Mouse (Mus musculus): ENCODE measurements around the gene Pitpnm3.
"Not testable (repeated sequence)": the region's sequence is repeated elsewhere in the genome, so short reads cannot be mapped to it uniquely, and the experiment has no call there.

The Pitpnm3 gene

DNA sequence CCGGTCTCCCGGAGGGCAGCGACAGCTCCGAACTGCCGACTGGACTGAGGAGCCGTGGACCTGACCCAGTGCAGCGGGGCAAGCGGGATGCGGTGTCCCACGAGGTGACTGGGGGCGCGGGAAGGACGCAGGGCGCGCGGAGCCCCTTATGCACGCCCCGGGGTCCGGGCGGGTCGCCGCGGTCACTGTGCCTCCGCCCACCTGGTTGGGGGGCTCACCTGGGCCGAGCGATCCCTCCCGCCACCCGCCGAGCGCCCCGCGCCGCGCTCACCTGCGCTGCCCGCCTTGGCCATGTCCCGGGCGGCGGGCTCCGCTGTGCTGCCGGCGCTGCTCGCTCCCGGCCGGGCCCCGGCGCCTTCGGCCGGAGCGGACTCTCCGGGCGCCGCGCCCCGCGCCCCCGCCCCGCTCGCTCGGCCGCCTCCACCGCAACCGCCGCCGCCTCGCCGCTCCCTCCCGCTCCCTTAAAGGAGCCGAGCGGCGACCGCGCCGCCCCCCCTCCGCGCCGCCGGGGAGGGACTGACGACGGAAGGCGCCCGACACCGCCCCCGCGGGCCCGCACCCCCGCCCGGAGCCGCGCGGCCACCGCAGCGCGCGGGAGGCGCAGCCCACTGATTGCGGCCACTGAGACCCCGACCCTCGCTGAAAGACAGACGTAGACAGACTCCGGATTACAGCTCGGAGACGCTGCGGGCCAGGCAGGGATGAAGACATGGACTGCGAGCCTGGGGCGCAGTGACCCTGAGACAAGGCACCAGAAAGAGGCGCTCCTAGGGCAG is at the start of gene Pitpnm3:
Pitpnm3 (minus strand) TSS at position 396 of the 776 bp plus-strand sequence.
- no peak for DNase-seq (ENCODE audit: extremely low spot score, low read depth, low spot score)

DNA sequence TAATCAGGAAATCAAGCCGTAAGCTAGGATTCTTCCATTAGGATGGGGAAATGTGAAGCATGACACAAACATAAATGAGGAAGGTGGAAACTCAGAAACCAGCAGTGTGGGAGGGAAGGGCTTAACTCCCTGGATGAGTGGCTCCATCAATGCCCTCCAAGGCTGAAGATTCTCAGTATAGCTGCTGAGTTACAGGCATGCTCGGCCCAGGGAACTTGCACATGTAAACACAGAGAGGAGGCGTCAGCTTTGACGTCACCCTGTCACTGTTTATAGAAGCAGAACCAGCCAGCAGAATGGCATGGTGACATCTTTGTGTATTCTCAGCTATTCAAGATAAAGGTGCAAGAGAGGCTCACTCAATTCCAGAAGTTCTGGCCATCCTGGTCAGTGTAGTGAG is 48.7 kb upstream of the Pitpnm3 start:
- DNase-seq (ENCODE audit: extremely low spot score, low read depth, low spot score) = no peak

DNA sequence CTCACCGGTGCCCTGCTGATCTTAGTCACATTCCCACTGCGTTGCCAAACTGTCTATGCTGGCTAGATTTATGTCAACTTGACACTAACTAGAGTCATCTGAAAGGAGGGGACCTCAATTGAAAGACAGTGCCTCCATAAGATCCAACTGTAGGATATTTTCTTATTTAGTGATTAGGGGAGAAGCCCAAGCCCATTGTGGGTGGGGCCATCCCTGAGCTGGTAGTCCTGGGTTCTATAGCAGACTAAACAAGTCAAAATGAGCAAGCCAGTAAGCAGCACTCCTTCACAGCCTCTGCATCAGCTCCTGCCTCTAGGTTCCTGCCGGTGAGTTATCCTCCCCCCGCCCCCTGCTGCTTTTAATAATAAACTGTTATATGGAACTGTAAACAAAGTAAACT is 45.6 kb upstream of the Pitpnm3 start:
- no peak for DNase-seq (ENCODE audit: extremely low spot score, low read depth, low spot score)

DNA sequence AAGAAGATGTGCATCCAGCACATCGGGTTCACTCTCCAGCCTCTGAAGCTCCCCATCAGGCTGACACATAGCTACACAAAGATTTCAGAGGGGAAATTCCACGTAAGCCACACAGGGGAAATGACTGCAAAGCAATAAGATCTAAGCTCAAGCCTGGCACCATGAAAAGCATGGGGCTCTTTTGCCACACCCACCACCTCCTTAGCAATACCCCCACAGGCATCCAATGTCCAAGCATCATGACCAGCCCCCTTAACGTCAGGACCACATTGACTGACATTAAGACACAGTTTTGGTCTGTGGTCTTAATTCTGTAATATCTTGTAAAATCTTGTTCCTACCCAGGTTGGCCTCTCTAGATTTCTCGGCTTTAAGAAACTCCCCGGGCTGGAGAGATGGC is 45.0 kb upstream of the Pitpnm3 start:
- DNase-seq (ENCODE audit: extremely low spot score, low read depth, low spot score) = no peak

GRCm38 (mm10) chr11:72176553-72176952 is 41.0 kb upstream of the Pitpnm3 start:
- DNase-seq (ENCODE audit: extremely low spot score, low read depth, low spot score) = no peak

- DNase-seq (ENCODE audit: extremely low spot score, low read depth, low spot score) = no peak
Measured at GRCm38 (mm10) chr11:72175966-72176365, 40.4 kb upstream of the Pitpnm3 start.

DNA sequence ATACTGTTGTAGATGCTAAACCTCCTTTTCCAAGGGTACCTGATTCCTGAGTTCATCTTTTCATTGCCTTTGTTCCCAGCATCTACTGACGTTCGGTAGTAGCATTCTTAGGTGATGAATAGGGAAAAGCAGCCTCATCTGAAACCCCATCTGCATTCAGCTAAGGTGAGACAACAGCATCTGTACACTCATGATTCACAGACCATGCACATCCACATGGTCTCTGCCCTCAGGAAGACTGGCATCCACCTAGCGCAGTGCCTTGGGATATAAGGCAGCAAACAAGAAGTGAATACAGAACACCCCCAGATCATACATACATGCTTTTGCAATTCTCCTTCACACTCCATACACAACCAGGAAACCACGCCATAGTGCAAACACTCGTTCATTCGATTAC is 39.1 kb upstream of the Pitpnm3 start:
- no peak for DNase-seq (ENCODE audit: extremely low spot score, low read depth, low spot score)

DNA sequence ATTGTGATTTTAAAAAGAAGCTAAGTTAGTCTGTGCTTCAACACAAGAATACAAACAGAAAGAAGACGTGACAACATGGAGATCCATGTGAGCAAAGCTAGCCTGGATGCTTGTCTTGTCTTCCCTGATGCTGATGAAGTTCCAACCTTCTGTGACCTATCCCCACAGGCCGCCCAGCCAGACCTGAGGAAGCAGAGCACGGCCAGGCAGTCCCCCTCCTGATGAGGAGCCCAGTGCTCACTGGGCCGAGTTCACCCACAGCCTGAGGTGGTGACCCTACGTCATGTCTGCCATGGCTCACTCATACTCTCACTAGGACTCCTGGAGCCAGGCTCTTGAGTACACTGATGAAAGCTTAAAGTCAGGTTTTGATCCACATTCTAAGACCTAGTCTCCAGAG is 37.9 kb upstream of the Pitpnm3 start:
- no peak for DNase-seq (ENCODE audit: extremely low spot score, low read depth, low spot score)

- DNase-seq (ENCODE audit: extremely low spot score, low read depth, low spot score) = not testable (repeated sequence)
Measured at GRCm38 (mm10) chr11:72171906-72172305, 36.3 kb upstream of the Pitpnm3 start.

DNA sequence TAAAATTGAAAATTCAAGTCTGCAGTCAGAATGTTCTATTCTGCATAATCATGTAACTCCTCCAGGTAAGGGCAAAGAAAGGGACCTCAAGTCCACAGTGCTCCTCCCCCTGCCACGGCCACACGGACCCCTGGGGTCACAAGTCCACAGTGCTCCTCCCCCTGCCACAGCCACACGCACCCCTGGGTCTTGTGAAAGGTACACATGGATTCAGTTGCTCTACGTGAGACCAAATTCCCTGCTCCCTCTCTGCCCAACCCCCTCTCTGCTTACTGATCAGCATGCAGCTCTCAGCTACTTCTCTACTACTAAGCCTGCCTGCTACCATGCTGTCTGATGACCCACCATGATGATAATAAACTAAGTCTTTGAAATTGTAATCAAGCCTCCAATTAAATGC is 34.3 kb upstream of the Pitpnm3 start:
- no peak for DNase-seq (ENCODE audit: extremely low spot score, low read depth, low spot score)

DNA sequence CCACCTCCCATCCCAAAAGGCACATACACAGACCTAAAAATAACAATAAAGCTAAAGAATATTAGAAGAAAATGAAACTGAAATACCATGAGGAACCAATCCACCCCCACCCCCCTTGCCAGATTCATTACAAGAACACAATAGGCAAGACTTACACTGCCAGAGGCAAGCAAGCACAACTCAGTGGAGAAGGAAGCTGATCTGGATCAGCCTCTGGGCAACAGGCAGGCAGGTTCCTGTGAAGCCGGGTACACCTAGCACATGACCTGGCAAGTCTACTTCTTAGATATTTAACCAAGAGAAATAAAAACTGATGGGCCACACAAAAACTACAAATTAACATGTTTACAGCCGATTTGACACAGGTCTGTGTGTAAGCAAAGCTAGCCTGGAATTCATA is 27.6 kb upstream of the Pitpnm3 start:
- no peak for DNase-seq (ENCODE audit: extremely low spot score, low read depth, low spot score)

GRCm38 (mm10) chr11:72156624-72157023 is 21.0 kb upstream of the Pitpnm3 start:
- no peak for DNase-seq (ENCODE audit: extremely low spot score, low read depth, low spot score)

- no peak for DNase-seq (ENCODE audit: extremely low spot score, low read depth, low spot score)
Measured at GRCm38 (mm10) chr11:72155981-72156428, 20.4 kb upstream of the Pitpnm3 start.

- no peak for DNase-seq (ENCODE audit: extremely low spot score, low read depth, low spot score)
Measured at GRCm38 (mm10) chr11:72155186-72155980, 19.8 kb upstream of the Pitpnm3 start.

DNA sequence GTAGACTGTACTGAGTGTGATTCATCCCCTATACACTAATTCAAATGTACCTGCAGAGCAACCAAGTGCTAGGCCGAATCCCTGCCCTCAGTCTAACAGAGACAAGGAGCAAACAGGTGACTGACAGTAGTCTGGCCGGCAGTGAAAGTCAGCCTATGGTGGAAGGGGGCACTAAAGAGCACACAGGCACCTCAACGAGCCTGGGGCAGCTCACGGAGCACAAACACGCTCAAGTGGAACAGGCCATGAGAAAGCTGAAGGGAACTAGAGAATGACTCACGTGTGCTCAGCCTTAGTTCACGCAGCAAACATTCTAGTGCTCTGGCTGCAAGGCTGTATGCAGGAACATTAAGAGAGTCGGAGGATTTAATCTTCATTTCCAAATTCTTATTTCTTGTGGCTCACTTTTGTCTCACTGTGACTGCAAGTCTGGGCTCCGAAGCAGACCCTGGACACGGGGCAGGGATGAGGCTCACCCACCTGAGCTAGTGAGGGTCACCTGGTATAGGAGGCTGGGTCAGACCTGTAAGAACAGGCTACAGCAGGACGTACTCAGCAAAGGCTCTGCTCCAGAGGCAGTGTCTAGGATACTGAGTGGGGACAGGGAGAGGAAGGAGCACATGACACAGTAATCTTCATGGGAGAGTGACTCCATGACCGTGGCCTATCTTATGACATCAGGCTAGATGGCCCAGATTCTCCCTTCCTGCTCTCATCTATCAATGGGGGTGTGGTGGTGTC is 17.7 kb upstream of the Pitpnm3 start:
- no peak for DNase-seq (ENCODE audit: extremely low spot score, low read depth, low spot score)

DNA sequence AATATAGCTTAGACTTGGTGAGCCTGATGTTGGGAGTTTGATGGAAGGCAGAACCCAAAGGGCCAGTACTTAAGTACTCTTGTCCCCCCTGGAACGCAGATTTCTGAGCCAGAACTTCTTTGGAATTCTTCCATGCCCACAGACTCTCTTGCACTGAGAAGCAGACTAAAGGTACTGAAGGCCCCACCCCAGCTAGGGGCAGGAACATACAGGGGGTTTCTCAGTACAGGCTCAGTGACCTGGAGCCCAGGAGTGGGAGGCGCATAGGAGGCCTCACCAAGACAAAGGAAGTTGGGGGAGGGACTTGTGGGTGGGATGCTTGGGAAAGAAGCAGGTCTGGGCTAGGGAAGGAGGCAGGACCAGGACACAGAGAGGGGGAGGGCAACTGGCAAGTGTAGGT is 15.5 kb upstream of the Pitpnm3 start:
- DNase-seq (ENCODE audit: extremely low spot score, low read depth, low spot score) = no peak

- no peak for DNase-seq (ENCODE audit: extremely low spot score, low read depth, low spot score)
Measured at GRCm38 (mm10) chr11:72147910-72148309, 12.3 kb upstream of the Pitpnm3 start.

DNA sequence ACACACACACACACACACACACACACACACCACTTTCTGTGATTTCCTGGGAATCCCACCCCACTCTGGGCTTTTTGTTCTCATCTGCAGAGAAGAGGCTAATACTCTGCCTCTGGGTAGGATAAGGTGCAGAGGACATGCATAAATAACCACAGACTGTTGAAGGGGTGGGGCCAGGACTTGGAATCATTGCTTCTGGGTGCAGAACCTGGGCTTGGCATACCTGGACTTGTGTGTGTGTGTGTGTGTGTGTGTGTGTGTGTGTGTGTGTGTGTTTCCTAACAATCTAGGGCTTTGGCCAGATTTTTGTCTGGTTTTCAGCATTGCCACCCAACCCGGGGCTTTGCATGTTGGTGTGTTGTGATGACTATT is 10.3 kb upstream of the Pitpnm3 start:
- DNase-seq (ENCODE audit: extremely low spot score, low read depth, low spot score) = no peak

DNA sequence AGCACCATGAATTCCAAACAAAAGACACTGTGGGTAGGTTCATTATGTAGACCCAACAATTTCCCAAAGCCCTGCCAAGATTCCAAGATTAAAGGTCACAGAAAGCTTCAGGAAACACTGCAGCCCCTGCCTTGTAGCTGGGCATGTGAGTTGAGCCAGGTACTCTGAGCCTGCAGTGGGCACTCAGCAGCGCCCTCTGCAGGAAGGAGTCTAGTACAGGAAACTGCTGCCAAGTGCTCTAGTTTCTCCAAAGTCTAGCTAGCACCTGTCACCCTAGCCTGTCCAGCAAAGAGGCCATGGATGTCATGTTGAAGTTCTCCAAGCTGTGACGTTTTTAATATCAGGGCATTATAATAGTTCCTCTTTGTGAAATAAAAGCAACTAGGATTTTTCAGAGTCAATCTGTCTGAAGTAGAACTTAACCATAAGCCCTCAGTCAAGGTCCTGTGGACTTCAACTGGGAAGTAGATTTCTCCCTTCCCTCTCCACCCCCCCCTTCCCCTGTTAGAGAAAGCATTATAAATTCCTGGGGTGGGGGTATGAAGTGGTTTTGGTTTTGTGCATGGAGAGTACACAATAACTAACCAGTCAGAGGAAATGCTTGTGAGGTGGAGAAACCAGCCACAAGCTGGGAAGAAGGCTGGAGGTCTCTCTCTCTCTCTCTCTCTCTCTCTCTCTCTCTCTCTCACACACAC is 9.8 kb upstream of the Pitpnm3 start:
- DNase-seq (ENCODE audit: extremely low spot score, low read depth, low spot score) = no peak

GRCm38 (mm10) chr11:72142889-72143288 is 7.3 kb upstream of the Pitpnm3 start:
- DNase-seq (ENCODE audit: extremely low spot score, low read depth, low spot score) = no peak

DNA sequence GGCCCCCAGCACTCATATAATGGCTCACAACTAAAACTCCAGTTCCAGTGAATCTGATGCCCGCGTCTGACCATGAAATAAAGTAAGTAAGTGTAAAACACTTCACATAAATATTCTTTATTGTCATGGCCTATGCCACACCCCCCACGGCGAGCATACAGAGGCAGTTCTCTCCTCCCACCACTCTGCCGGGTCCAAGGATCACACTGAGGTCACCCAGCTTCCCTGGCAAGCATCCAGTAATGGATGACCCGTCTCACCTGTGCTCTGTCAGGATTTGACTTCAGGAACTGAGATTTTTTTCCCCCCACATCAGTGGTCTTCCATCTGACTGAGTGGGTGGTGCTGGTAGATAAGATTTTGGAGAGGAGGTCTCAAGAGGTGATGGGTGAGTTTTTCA is 4.6 kb upstream of the Pitpnm3 start:
- DNase-seq (ENCODE audit: extremely low spot score, low read depth, low spot score) = no peak

Data from hindlimb bud, embryonic 11.5 days (tissue).